Mouse (Mus musculus): ENCODE results near the gene Pcsk5.

DNA sequence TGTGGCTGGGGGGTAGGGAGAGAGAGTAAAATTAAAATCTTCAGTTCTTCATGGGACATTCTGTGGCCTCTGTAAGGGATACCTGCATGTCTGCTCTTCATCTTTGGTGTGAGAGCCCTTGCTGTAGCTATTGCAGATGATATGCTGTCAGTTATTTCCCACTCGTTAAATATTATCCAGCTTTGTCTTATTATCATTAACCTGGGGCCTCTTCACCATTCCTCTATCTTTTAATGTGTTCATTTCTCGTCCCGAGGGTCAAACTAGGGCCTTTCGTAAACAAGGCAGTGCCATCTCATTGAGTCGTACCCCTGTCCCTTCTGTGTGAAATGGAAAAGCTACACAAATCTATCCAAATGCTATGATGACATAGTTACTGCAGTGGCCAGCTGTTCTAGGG is 361.4 kb downstream of the Pcsk5 start:
- TF ChIP-seq POLR2A (IDR thresholded peaks at IDR 0.05; ENCODE audit: low read depth, low read length) (no peak), CTCF (IDR thresholded peaks at IDR 0.05; ENCODE audit: extremely low read depth, insufficient read length, insufficient replicate concordance, low read depth, low read length) (no peak)
